Mouse (Mus musculus) stomach, postnatal 0 days (tissue): ENCODE measurements at regions not wholly inside any gene's neighbourhood (a gene's known extent, or its start where the extent isn't known, plus 50 kb on each side); places are given as distances from the start of the nearest gene placed in this dataset.

Source experiments
- CTCF ChIP-seq: IDR thresholded peaks from 2 replicates; pipeline ENCODE4 v1.5.1; 2016; ENCODE audit warnings: antibody characterized with exemption, low read depth, mild to moderate bottlenecking, moderate library complexity
- EP300 ChIP-seq: optimal IDR thresholded peaks from 2 replicates; pipeline ENCODE3; 2016; ENCODE audit warnings: antibody characterized with exemption

GRCm38 (mm10) chr3:45238457-45238856 lies 139.7 kb upstream of the Pcdh10 start:
- TF ChIP-seq CTCF (no peak), EP300 (no peak)
